8 mouse cellular contexts compared by ENCODE assay signal in genomic region chr2:165967823-165968555, GRCm38 (mm10). TPM values are rescaled to one million over a fixed set of nuclear protein-coding genes. Genes with fewer than 3 reads are reported as not detected.
DNase-seq lines count a peak whose midpoint lies in the region; ATAC-seq lines count a peak whose summit lies in the region.

No protein-coding gene starts in this region.

- peak; percentile 74; the same call in 1 of the 2 replicates for ATAC-seq in hindbrain, embryonic 13.5 days (ENCODE audit: low FRiP score)
- ATAC-seq in midbrain, embryonic 16.5 days = peak; percentile 66; the same call in 1 of the 2 replicates

- H3K4me1 ChIP-seq in hindbrain, embryonic 13.5 days (replicated peaks) = peaks cover 7% of the 10 kb centered on the region
- no peaks in the 10 kb centered on the region; the same call in 1 of the 2 replicates for H3K4me1 ChIP-seq in midbrain, embryonic 16.5 days (ENCODE audit: control insufficient read depth, insufficient read depth, low read length)

- intact Hi-C loops in left cerebral cortex, postnatal 4 days (cut with DNase I) = no loop called here

- no peaks in the 10 kb centered on the region for H3K9me3 ChIP-seq in hindbrain, embryonic 13.5 days
- no peaks in the 10 kb centered on the region for H3K9me3 ChIP-seq in midbrain, embryonic 16.5 days (replicated peaks; ENCODE audit: control insufficient read depth, low read length, poor library complexity, severe bottlenecking)

- H3K27me3 ChIP-seq in hindbrain, embryonic 13.5 days = no peaks in the 10 kb centered on the region
- no peaks in the 10 kb centered on the region for H3K27me3 ChIP-seq in midbrain, embryonic 16.5 days (ENCODE audit: control insufficient read depth, insufficient read depth, low read depth, low read length)

- no peak overlapping the region for H3K4me2 ChIP-seq in hindbrain, embryonic 13.5 days
- no peak overlapping the region for H3K4me2 ChIP-seq in midbrain, embryonic 16.5 days (ENCODE audit: low read length)

- no peaks in the 10 kb centered on the region for H3K36me3 ChIP-seq in hindbrain, embryonic 13.5 days
- H3K36me3 ChIP-seq in midbrain, embryonic 16.5 days (ENCODE audit: control insufficient read depth, insufficient read depth, low read length) = no peaks in the 10 kb centered on the region

- peak overlapping the region; percentile 61 for H3K27ac ChIP-seq in hindbrain, embryonic 13.5 days
- no peak overlapping the region for H3K27ac ChIP-seq in midbrain, embryonic 16.5 days (ENCODE audit: low read length)

- WGBS in hindbrain, embryonic 13.5 days = 60% methylated on average over 6 of the region's 6 CpGs
- 63% methylated on average over 6 of the region's 6 CpGs for WGBS in midbrain, embryonic 16.5 days

- no peak overlapping the region for H3K9ac ChIP-seq in hindbrain, embryonic 13.5 days
- H3K9ac ChIP-seq in midbrain, embryonic 16.5 days (ENCODE audit: low read depth, low read length) = no peak overlapping the region

- no peak overlapping the region for H3K4me3 ChIP-seq in hindbrain, embryonic 13.5 days
- no peak overlapping the region for H3K4me3 ChIP-seq in midbrain, embryonic 16.5 days (ENCODE audit: low read depth, low read length)

- peak; percentile 60 for DNase-seq in left cerebral cortex, postnatal 4 days
- no peak for DNase-seq in left cerebral cortex, adult 18-20 months (ENCODE audit: low spot score in 2 of 2)
- peak; percentile 52 for DNase-seq in brain, adult 2 months (ENCODE audit: low read depth, low spot score)
- no peak for DNase-seq in gastrocnemius, postnatal 25 days
- no peak for DNase-seq in testis, postnatal 14 days (ENCODE audit: low spot score)
- no peak for DNase-seq in thymus, adult 18-20 months

RNA-seq across cellular contexts. Expression of gene Ncoa3, which starts 24.4 kb away (rescaled TPM):
- total RNA-seq in left cerebral cortex, postnatal 4 days (2021) = 10 to 100 TPM; 36.0 to 41.3 TPM
- 10 to 100 TPM; 35.8 to 38.7 TPM for total RNA-seq in left cerebral cortex, adult 18-20 months (2021)
- polyA plus RNA-seq in hindbrain, embryonic 13.5 days (2015; fragmentation: Nextera tagmentation; extraction: Ambion mirVana) = 12.0 and 13.1 TPM in 2 replicates
- polyA plus RNA-seq in midbrain, embryonic 16.5 days (2015; fragmentation: Nextera tagmentation; extraction: Ambion mirVana) = 15.5 and 16.0 TPM in 2 replicates
- total RNA-seq in gastrocnemius, postnatal 25 days (2021) = 10 to 100 TPM; 11.3 to 13.5 TPM

Comparison
In these comparisons a context has a peak if more than half of its experiments do, and no peak if none do; other contexts are left out.
1. DNase-seq: peak in left cerebral cortex, postnatal 4 days (single experiment) and brain, adult 2 months (single experiment); none in left cerebral cortex, adult 18-20 months (0 of 2), gastrocnemius, postnatal 25 days (single experiment), testis, postnatal 14 days (single experiment) and thymus, adult 18-20 months (0 of 2).